Mouse (Mus musculus): Measurements from ENCODE around the gene Tprgl.

DNA sequence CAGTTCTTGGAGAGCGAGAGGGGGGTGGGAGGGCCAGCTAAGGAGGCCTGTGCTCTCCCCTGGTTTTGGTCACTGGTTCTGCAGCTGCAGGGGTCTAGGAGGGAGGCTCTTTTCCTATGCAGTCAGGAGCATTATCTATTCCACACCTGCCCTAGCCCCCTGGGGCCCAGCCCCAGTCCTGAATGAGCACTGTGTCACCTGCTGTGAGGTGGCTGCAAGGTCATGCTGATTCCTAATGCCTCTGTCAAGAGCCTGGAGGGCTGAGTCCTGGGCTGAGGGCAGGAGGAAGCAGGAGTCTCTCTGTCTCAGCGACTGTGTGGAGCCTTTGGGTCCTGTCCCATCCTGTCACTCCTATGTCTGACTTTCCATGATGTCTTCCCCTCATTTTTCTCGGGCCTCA is 49.4 kb upstream of the Tprgl start:
- TF ChIP-seq POLR2A (IDR thresholded peaks at IDR 0.05; ENCODE audit: insufficient read depth, low read depth, low read length) (no peak), CTCF (IDR thresholded peaks at IDR 0.05) (no peak)

All from heart, adult 2 months (tissue).